Mouse (Mus musculus): ENCODE results near the gene Carmil1.

Gene Carmil1

DNA sequence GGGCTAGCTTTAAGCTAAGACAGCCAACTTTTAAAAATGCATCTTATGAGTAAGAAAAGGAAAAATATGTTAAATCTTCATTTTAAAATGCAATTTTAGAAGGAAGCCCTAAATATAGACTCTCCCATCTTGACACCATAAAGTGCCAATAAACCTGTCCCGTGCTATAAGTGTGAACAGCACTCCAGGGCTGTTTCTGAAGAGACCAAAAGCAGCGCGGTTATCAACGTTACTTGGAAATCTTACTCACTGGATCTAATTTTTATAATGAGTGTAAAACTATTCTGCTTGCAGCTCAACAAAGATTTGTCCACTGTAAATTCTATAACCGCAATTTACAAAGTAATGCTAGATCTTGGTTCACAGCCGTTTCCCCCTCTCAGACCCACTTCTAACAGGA lies 232.0 kb downstream of the Carmil1 start:
- no peak for DNase-seq (ENCODE audit: low spot score in 2 of 2)

DNA sequence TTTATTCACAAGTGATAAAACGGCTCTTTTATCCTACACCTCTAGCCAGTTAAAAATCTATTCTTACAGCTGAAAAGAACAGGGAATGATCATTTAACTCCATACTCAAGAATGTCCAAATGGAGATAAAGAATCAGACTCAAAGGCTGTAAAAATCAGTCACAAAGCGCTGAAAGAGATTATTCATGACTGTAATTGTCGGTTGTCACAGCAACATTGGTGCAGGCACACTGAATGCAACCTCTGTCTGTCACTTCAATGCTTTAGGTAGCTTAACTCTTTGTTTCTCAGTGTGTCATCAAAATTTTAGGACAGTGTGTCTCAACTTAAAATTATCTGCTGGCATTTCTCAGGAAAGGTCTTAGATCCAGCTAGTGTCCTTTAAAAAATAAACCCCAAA lies 235.3 kb downstream of the Carmil1 start:
- no peak for DNase-seq (ENCODE audit: low spot score in 2 of 2)

DNA sequence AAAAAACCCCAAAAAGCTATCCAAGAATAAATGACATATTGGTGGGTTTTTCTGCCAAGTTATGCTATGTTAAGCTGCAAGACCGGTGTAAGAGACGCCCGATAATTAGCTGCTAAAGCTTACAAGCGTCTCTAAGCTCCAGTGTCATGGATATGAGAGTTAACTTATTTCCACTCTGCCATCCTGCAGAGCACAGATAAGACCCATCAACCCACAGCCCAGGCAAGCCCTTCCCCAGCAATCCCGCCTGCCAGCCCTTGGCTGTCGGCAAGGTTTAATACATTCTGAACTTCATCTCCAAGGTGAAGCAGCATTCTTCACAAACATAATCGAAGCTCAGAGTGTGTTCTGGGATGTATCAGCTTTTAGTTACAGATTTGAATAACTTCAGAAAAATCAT lies 240.4 kb downstream of the Carmil1 start:
- no peak for DNase-seq (ENCODE audit: low spot score in 2 of 2)

DNA sequence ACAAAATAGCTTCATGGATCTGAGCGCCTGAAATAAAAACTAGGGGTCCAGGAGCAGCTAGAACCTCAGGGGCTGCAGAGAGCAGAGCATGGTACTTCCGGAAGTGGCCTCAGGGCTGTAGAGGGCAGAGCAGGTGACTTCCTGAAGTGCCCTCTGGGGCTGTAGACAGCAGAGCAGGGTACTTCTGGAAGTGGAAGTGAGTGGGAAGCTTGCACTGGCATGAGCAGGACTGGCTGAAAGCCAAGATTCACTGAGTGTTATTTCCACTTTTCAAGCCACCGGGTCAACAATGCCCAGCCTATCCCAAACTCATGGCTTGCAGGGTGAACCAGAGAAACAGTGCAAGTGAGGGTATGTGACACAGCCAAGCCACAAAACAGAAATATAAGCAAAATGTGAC lies 243.1 kb downstream of the Carmil1 start:
- no peak for DNase-seq (ENCODE audit: low spot score in 2 of 2)

DNA sequence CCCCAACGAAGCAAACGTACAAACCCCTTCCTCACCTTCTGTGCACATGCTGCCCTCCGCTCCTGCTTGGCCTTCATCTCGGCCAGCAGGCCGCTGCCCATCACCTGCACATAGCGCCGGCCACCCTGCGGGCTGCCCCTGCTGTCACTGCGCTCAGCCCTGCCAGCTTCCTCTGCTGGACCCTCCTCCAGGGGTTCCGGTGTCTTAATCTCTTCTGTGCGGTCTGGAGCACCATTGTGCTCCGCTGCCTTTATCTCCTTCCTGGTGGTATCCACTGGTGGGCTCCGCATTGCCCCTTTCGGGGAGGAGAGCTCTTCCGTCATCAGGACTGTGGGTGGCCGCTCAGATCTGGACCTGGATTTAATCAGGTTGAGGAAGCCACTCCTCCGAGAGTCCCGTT lies 244.4 kb downstream of the Carmil1 start:
- no peak for DNase-seq (ENCODE audit: low spot score in 2 of 2)

DNA sequence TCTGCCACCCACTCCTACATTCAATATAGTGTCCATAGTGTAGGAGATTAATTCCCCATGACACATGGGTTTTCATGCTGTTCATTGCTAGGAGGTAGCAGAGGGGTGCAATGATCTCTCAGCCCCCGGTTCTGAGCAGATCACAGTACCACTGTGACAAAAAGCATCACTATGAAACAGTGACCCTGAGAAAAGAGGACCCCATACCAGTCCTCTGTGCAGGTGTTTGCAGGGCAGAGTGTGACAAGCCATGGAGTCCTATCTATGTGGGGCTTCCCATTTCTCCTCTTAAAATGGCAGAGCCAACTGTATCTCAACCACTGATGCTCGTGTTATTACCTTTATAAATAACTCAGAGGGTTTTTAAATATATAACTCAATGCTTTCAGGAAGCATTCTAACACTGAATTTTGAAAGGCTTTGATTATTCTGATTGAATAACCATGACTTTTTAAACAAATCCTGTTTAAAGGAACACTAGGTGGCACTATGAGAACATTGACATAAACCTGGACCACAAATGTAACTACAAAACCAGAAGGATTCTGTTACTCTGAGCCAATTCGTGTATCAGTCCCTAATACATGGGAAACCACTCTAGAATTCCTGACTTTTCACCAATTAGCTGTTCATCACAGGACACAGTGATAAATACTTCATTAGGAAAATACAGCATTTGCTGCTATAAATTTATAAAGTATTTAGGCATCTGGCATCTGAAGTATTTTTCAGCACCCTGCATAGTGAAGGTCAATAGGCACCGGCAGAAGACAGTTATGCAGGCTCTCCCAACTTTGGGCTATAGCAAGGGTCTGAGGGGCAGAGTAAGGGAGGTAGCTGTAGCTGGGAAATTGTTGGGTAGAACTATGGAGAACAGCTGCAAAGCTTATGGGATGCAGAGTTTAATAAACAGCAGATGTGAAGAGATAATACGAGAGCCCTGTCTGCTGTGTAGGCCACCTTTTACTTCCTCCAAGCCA lies 253.1 kb downstream of the Carmil1 start:
- no peak for DNase-seq (ENCODE audit: low spot score in 2 of 2)

DNA sequence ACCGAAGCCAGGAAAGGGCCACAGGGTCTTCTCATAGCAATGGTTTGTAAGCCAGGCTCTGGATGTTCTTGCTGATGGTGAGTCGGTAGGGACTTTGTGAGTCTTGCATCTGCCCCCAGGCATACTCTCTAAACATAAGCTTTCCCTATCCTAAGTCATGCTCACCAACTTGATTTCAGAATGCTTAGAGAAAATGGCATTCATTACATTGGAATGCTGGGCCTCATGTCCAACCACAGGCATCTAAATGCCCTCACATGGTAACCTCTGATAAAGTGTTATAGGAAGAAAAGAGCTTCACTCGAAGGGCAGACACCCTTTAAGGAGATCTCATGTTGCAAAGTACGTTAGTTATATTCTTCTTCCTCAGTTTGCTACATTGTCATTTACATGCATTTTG lies 262.1 kb downstream of the Carmil1 start:
- DNase-seq (ENCODE audit: low spot score in 2 of 2) = no peak

DNA sequence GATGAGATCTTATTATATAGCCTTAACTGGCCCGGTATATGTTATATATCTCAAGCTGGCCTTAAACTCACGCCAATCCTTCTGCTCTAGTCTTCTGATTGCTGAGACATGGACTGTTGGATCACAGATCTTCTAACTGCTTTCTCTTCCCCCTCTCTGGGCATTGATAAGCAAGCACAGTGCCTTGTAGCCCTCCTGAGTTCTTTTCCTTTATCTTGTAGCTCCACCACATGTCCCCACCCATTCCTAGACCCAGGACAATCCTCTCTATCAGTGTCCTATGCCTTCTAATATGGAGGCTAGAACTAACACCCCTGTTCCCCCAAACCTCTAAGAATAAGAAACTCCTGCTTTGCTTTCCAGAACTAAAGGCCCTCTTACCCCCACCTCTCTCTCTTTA lies 275.1 kb downstream of the Carmil1 start:
- DNase-seq (ENCODE audit: low spot score in 2 of 2) = no peak

DNA sequence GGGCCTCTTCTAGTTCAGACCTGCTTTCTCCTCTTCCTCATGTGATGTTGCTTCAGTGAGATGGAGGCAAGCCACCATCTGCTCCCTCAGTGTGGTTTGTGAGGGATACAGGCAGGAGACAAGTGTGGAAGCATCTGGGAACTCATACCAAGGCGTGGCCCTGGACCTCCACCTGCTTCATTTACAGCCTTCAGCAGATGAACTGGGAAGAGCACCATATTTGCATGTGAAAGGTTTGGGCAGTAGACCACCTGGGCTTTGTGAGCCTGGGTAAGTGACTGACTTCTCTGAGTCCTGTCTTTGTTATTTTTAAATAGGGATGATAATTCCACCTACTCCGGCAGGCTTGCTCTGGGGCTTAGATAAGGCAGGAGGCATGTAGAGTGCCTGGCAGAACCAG lies 278.8 kb downstream of the Carmil1 start:
- DNase-seq (ENCODE audit: low spot score in 2 of 2) = no peak

DNA sequence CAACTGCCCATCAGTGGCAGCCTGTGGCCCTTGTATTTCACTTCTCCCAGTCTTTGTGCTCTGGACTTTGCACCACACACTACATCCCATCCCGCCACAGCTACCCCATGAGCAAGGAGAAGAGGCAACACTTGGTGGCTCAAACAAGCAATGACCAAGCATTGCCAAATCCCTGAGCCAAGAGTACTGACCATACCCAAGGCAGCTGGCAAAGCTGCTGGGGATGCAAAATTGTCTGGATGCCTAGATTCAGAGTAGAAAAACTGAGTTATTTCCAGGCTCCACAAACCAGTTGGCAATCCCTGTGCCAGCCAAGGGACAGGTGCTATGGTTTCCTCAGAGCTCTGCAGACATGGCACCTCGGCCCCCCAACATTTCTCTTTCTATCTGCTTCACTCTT lies 279.5 kb downstream of the Carmil1 start:
- no peak for DNase-seq (ENCODE audit: low spot score in 2 of 2)

DNA sequence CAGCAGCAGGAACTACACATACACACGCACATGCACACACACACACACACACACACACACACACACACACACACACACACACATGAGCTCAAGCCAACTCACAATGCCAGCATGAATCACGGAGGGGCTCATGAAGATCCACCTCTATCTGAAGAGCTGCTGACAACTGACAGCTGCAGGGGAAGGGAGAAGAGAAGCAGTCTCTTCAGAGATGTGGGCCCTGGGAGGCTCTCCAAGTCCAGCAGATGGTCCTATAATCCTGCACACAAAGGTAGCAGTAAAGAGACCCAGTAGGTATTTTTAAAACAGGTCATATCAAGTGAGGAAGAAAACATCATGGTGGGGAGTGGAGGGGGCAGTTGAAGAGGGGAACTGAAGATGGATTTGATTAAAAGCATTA lies 281.8 kb downstream of the Carmil1 start:
- DNase-seq (ENCODE audit: low spot score in 2 of 2) = no peak

DNA sequence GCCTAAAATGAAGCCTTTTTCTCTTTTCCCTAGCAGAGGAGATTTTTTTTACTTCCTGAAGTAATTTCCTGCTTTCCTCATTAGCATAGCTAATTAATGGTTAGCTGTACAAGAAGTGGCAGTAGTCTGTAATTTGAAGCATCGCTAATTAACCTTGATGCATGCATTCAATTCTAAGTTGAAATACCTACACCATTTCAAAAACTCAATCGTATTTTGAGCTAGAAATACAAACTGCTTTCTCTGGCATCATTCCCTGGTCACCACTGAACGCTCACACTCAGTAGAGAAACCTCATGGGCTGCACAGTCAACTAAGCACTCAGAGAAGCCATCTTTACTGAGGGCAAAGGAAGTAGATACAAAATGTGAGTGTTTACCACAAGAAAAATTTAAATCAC lies 285.8 kb downstream of the Carmil1 start:
- no peak for DNase-seq (ENCODE audit: low spot score in 2 of 2)

DNA sequence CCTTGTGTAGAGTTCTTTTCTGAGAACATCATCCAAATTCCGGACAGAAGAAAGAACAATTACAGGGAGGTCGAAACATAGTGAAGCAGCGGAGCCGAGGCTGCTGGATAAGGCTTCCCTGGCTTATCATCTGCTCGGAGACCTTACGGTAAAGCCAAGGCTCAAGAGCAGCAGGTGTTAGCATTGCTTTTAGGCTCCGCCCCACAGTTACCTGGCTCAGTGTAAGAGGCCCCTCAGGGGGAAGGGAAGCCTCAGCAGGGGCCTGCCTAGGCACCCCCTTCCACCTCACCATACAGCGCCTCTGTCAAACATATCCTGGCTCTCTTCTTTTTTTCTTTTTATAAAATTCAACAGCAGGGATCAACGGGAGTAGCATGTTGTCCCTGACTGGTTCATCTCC lies 286.6 kb downstream of the Carmil1 start:
- DNase-seq (ENCODE audit: low spot score in 2 of 2) = no peak

DNA sequence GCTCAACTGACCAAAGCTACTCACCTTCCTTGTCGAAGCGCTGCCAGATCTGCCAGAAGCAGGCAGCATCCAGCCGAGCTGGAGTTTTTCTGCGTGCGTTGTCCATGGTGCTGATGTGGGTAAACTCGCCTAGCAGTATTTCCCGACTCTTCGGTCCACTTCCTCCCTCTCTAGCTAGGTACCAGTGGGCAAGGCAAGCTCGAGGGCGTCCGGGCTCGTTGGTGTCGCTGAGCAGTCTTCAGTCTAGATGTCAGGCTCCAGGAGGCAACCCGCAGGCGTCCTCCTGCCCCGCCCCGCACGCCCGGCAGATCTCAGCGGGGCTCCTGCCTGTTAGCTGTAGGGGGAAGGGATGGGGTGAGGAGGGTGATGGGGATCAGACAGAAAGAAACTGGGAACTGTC lies 289.7 kb downstream of the Carmil1 start, which contains the start of gene Scgn:
Gene Scgn (minus strand): TSS at position 287 of the 400 bp plus-strand sequence.
- no peak for DNase-seq (ENCODE audit: low spot score in 2 of 2)

DNA sequence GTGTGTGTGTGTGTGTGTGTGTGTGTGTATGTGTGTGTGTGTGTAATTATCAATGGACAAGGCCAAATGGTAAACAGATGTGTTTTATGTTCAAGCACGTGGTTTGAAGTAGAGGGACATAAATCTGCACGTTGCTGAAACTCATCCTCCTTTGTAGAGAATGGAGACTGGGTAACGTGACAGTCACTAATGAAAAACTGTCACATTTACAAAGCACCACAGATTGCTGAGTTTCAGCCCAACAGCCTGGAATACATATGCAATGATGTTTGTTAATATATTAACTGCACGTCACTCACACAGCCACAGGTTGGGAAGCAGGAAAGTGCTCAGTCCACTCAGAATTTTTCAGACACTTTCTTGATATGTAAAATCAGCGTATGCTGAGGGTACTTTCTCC lies 290.1 kb downstream of the Carmil1 start:
- DNase-seq (ENCODE audit: low spot score in 2 of 2) = no peak

DNA sequence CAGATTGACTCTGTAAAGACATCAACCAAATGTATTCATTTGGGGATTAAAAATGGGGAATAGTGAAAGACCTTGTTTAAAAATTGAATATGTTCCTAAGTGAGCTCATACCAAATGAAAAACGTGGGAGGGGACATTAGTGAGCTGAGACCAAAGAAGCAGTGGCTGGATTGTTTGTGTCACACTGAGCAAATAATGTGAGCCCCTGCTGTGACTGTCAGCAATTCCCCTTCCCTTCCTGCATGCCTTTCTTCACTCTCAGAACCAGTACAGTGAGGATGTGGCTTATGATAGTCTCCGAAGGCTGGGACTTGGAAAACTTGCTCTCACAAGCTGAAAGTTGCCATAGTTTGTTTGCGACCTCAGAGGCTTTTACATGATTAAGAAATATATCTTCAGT lies 295.5 kb downstream of the Carmil1 start:
- no peak for DNase-seq (ENCODE audit: low spot score in 2 of 2)

DNA sequence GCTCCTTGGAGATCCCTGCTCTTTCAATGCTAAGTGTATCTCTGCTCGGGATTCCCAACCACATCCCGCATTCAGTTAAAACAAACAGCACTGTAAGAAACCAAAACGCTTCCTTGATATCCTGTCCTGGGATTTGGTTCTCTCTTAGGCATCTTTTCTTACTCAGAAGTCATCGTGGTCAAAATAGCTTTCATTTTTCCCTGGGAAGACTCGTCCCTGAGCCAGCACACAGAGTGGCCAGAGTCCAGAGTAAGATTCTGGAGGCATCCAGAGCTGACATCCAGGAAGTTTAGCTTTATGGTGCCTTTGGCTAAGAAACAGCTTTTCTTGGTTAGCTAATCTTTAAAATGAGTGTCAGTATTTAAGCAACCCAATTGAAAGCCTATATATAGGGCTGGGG lies 308.3 kb downstream of the Carmil1 start:
- no peak for DNase-seq (ENCODE audit: low spot score in 2 of 2)

DNA sequence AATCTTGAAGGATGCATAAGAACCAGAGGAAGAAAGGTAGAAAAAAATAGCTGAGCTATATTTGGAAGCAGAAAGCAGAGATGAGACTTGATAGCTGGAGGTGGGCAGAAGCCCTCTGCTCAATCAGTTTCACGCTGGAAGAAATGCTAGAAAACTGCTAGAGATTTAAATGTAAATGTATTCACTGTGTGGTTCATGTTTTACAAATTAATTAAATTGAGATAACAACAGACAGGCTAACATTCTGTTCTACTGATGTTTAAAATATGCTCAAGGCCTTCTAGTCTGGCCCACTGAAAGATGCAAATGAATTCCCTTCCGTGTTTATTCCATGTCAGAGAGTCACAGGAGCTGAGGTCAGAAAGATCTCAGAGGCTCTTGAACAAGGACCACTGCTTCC lies 308.7 kb downstream of the Carmil1 start:
- DNase-seq (ENCODE audit: low spot score in 2 of 2) = no peak

DNA sequence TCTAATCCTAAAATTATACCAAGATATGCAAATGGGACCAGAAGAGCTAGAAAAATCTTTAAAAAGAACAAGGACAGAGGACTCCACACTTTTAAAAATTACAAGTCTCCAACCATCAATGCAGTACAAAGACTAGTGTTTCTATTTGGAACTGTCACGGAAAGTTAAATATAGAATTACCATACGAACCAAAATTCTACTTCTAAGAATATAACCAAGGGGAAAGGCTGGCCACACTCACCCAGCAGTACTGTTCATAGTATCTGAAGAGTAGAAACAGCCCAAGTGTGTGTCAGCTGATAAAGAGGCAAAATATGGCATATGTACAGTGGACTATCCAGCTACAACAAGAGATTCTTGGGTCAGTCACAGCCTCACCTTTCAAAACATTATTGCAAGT lies 315.7 kb downstream of the Carmil1 start:
- no peak for DNase-seq (ENCODE audit: low spot score in 2 of 2)
